15 mouse cellular contexts compared by ENCODE assay signal in the genomic region with DNA sequence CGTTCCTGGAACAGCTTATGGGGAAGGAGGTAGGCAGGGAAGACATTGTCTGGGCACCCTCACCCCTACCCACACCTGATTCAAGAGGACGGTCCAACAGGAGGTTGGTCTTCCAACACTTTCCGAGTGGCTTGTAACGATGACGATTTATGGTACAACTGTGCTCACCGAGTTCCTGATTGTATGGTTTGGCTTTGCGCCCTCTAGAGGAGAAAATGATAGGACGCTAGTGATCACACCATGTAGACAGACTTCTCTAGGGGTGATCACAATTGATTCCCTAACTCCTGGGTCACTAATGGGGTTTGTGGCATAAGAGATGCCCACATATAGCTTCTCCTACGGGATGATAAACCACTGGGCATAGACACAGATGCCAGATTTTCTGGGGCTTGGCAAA. TPM values are rescaled to one million over a fixed set of nuclear protein-coding genes. Genes with fewer than 3 reads are reported as not detected.
DNase-seq lines count a peak whose midpoint lies in the region; ATAC-seq and TF ChIP-seq lines count a peak whose summit lies in the region.
"Had no signal": no experiment of that assay in that cellular context is flagged by ENCODE, and none has a peak within 500 bp of the region (broad histone marks: within the 10 kb centered on the region; RNA-seq: fewer than 3 reads in every experiment).

No protein-coding gene starts in this region.

- WGBS in lung, embryonic 14.5 days = 68% methylated on average over 9 of the region's 9 CpGs

- no peaks in the 10 kb centered on the region for H3K36me3 ChIP-seq in lung, embryonic 14.5 days (ENCODE audit: insufficient read depth)
- no peaks in the 10 kb centered on the region for H3K36me3 ChIP-seq in MEL (ENCODE audit: control insufficient read depth in 1 of 2, insufficient read depth in 2 of 2, low read length in 2 of 2)
- H3K36me3 ChIP-seq: limb, embryonic 12.5 days had no signal

- ATAC-seq in CD4-positive, CD25-positive, alpha-beta regulatory T cell, adult 4 months = no peak
- no peak for ATAC-seq in lung, embryonic 14.5 days (ENCODE audit: insufficient read depth)
- ATAC-seq: forebrain, postnatal 0 days had no signal

- no peak for TF ChIP-seq EP300 in MEL (IDR thresholded peaks at IDR 0.05; ENCODE audit: low read depth in 1 of 2, low read length in 2 of 2)

- peak; percentile 53 for TF ChIP-seq CTCF in lung, embryonic 14.5 days (IDR thresholded peaks at IDR 0.05; ENCODE audit: low read depth)
- peak; percentile 21 to 55 (median 43); a peak in 5 of 6 replicates for TF ChIP-seq CTCF in MEL (IDR thresholded peaks at IDR 0.05 in 2 of 3, conservative IDR thresholded peaks at IDR 0.05 in 1 of 3; ENCODE audit: control insufficient read depth in 1 of 3, insufficient read depth in 1 of 3, low read depth in 2 of 3, low read length in 3 of 3, poor library complexity in 1 of 3, severe bottlenecking in 1 of 3)

- H3K4me3 ChIP-seq in lung, embryonic 14.5 days (ENCODE audit: low read depth, low read length) = no peak overlapping the region
- no peak overlapping the region for H3K4me3 ChIP-seq in MEL (ENCODE audit: control insufficient read depth in 1 of 2, insufficient read depth in 1 of 2, low read depth in 2 of 2, low read length in 2 of 2)
- H3K4me3 ChIP-seq: limb, embryonic 12.5 days had no signal

- no peak overlapping the region for H3K27ac ChIP-seq in lung, embryonic 14.5 days (ENCODE audit: low read depth)
- H3K27ac ChIP-seq in MEL (ENCODE audit: control insufficient read depth, low read depth, low read length) = no peak overlapping the region
- H3K27ac ChIP-seq: limb, embryonic 12.5 days had no signal

- no peak overlapping the region for H3K9ac ChIP-seq in lung, embryonic 14.5 days
- no peak overlapping the region for H3K9ac ChIP-seq in MEL (ENCODE audit: control insufficient read depth, low read depth, low read length, poor library complexity, severe bottlenecking)
- H3K9ac ChIP-seq: forebrain, postnatal 0 days; limb, embryonic 12.5 days had no signal

- TF ChIP-seq RAD21 in MEL (IDR thresholded peaks at IDR 0.05; ENCODE audit: low read depth, low read length) = no peak

- H3K27me3 ChIP-seq in lung, embryonic 14.5 days (ENCODE audit: insufficient read depth, low read length) = no peaks in the 10 kb centered on the region
- H3K27me3 ChIP-seq in MEL (ENCODE audit: control insufficient read depth in 1 of 2, insufficient read depth in 2 of 2, low read length in 2 of 2) = no peaks in the 10 kb centered on the region; a peak in 2 of 4 replicates
- H3K27me3 ChIP-seq: limb, embryonic 12.5 days had no signal

- TF ChIP-seq POLR2A in MEL (IDR thresholded peaks at IDR 0.05; ENCODE audit: control insufficient read depth in 1 of 2, insufficient read depth in 1 of 2, low read depth in 1 of 2, low read length in 2 of 2, poor library complexity in 1 of 2) = no peak

- DNase-seq in CD4-positive, CD25-positive, alpha-beta regulatory T cell, adult 2 months (ENCODE audit: low read depth, low spot score) = peak; percentile 17
- DNase-seq in lung, embryonic 14.5 days = peak; percentile 40
- no peak for DNase-seq in lung, postnatal 14 days
- DNase-seq in MEL (ENCODE audit: low read depth, low spot score) = peak; percentile 34
- peak; percentile 31 for DNase-seq in induced T-regulatory cell, adult 2 months (ENCODE audit: low read depth)
- DNase-seq in spleen, postnatal 4 days (ENCODE audit: low spot score in 2 of 2) = no peak
- no peak for DNase-seq in ovary, postnatal 36 days (ENCODE audit: low spot score)
- DNase-seq: cerebellum, adult 8-10 months; forebrain, postnatal 0 days; kidney, adult 11 months; thymus, adult 2 months had no signal

- no peak overlapping the region for H3K4me2 ChIP-seq in lung, embryonic 14.5 days
- H3K4me2 ChIP-seq: limb, embryonic 12.5 days had no signal

- H3K79me2 ChIP-seq in MEL (ENCODE audit: control insufficient read depth, insufficient read depth, low read length, poor library complexity) = no peaks in the 10 kb centered on the region

- H3K4me1 ChIP-seq in lung, embryonic 14.5 days (ENCODE audit: insufficient read depth) = no peaks in the 10 kb centered on the region
- H3K4me1 ChIP-seq in MEL (ENCODE audit: control insufficient read depth in 1 of 2, insufficient read depth in 2 of 2, low read length in 2 of 2) = no peaks in the 10 kb centered on the region
- H3K4me1 ChIP-seq: limb, embryonic 12.5 days had no signal

- H3K9me3 ChIP-seq in lung, embryonic 14.5 days (ENCODE audit: low read depth, low read length) = no peaks in the 10 kb centered on the region
- no peaks in the 10 kb centered on the region for H3K9me3 ChIP-seq in MEL (replicated peaks; ENCODE audit: insufficient read depth, low read length)
- H3K9me3 ChIP-seq: limb, embryonic 12.5 days had no signal

TF ChIP-seq in MEL, 35 proteins besides CTCF, POLR2A, EP300 and RAD21:
- no peak for TF ChIP-seq POLR2AphosphoS2 (IDR thresholded peaks at IDR 0.05; ENCODE audit: low read length)
- TF ChIP-seq CHD2 (IDR thresholded peaks at IDR 0.05; ENCODE audit: low read length) = no peak
- TF ChIP-seq UBTF (IDR thresholded peaks at IDR 0.05; ENCODE audit: borderline replicate concordance, insufficient read depth, low read depth, low read length) = no peak
- no peak for TF ChIP-seq SMC3 (IDR thresholded peaks at IDR 0.05; ENCODE audit: low read depth, low read length)
- TF ChIP-seq GATA1 (IDR thresholded peaks at IDR 0.05; ENCODE audit: low read depth, low read length) = no peak
- no peak for TF ChIP-seq JUND (IDR thresholded peaks at IDR 0.05; ENCODE audit: low read depth, low read length)
- TF ChIP-seq USF2 (IDR thresholded peaks at IDR 0.05; ENCODE audit: borderline replicate concordance in 1 of 2, insufficient read depth in 1 of 2, low read depth in 1 of 2, low read length in 2 of 2) = no peak
- TF ChIP-seq RCOR1 (IDR thresholded peaks at IDR 0.05; ENCODE audit: low read depth, low read length) = no peak
- no peak for TF ChIP-seq BHLHE40 (IDR thresholded peaks at IDR 0.05; ENCODE audit: borderline replicate concordance, low read depth, low read length)
- no peak for TF ChIP-seq MYB (IDR thresholded peaks at IDR 0.05; ENCODE audit: low read depth, low read length)
- TF ChIP-seq MYC (IDR thresholded peaks at IDR 0.05; ENCODE audit: low read depth, low read length) = no peak

RNA-seq across cellular contexts. Expression of a gene that starts 3.3 kb away (rescaled TPM):
- polyA plus RNA-seq in CD4-positive, CD25-positive, alpha-beta regulatory T cell, adult 4 months (2017; shearing (Covaris generic)) = not detected
- not detected in 2 replicates for polyA plus RNA-seq in lung, embryonic 14.5 days (2014; fragmentation: Nextera tagmentation; extraction: Ambion mirVana)
- total RNA-seq in MEL (2012; rRNA removed) = not detected in 2 replicates
- not detected for polyA plus RNA-seq in MEL (2012; ENCODE audit: insufficient read depth in 1 of 2, insufficient read length in 2 of 2, low read depth in 1 of 2, low replicate concordance in 2 of 2, missing spikeins in 1 of 2)
- total RNA-seq: forebrain, postnatal 0 days; heart, postnatal 25 days; layer of hippocampus, postnatal 10 days had no signal
- polyA plus RNA-seq: forebrain, postnatal 0 days; limb, embryonic 12.5 days; thymus, adult 2 months had no signal

RNA-seq across cellular contexts. Expression of a gene that starts 20.6 kb away (rescaled TPM):
- polyA plus RNA-seq in CD4-positive, CD25-positive, alpha-beta regulatory T cell, adult 4 months (2017; shearing (Covaris generic)) = not detected
- not detected in 2 replicates for polyA plus RNA-seq in lung, embryonic 14.5 days (2014; fragmentation: Nextera tagmentation; extraction: Ambion mirVana)
- total RNA-seq in MEL (2012; rRNA removed) = not detected in 2 replicates
- polyA plus RNA-seq in MEL (2012; ENCODE audit: insufficient read depth in 1 of 2, insufficient read length in 2 of 2, low read depth in 1 of 2, low replicate concordance in 2 of 2, missing spikeins in 1 of 2) = not detected
- total RNA-seq: forebrain, postnatal 0 days; heart, postnatal 25 days; layer of hippocampus, postnatal 10 days had no signal
- polyA plus RNA-seq: forebrain, postnatal 0 days; limb, embryonic 12.5 days; thymus, adult 2 months had no signal

RNA-seq across cellular contexts. Expression of a gene that starts 21.1 kb away (rescaled TPM):
- not detected for polyA plus RNA-seq in CD4-positive, CD25-positive, alpha-beta regulatory T cell, adult 4 months (2017; shearing (Covaris generic))
- not detected in 2 replicates for polyA plus RNA-seq in lung, embryonic 14.5 days (2014; fragmentation: Nextera tagmentation; extraction: Ambion mirVana)
- not detected in 2 replicates for total RNA-seq in MEL (2012; rRNA removed)
- not detected for polyA plus RNA-seq in MEL (2012; ENCODE audit: insufficient read depth in 1 of 2, insufficient read length in 2 of 2, low read depth in 1 of 2, low replicate concordance in 2 of 2, missing spikeins in 1 of 2)
- total RNA-seq: forebrain, postnatal 0 days; heart, postnatal 25 days; layer of hippocampus, postnatal 10 days had no signal
- polyA plus RNA-seq: forebrain, postnatal 0 days; limb, embryonic 12.5 days; thymus, adult 2 months had no signal

RNA-seq across cellular contexts. Expression of a gene that starts 21.8 kb away (rescaled TPM):
- not detected for polyA plus RNA-seq in CD4-positive, CD25-positive, alpha-beta regulatory T cell, adult 4 months (2017; shearing (Covaris generic))
- polyA plus RNA-seq in lung, embryonic 14.5 days (2014; fragmentation: Nextera tagmentation; extraction: Ambion mirVana) = not detected in 2 replicates
- not detected in 2 replicates for total RNA-seq in MEL (2012; rRNA removed)
- not detected for polyA plus RNA-seq in MEL (2012; ENCODE audit: insufficient read depth in 1 of 2, insufficient read length in 2 of 2, low read depth in 1 of 2, low replicate concordance in 2 of 2, missing spikeins in 1 of 2)
- total RNA-seq: forebrain, postnatal 0 days; heart, postnatal 25 days; layer of hippocampus, postnatal 10 days had no signal
- polyA plus RNA-seq: forebrain, postnatal 0 days; limb, embryonic 12.5 days; thymus, adult 2 months had no signal

RNA-seq across cellular contexts. Expression of a gene that starts 21.9 kb away (rescaled TPM):
- not detected for polyA plus RNA-seq in CD4-positive, CD25-positive, alpha-beta regulatory T cell, adult 4 months (2017; shearing (Covaris generic))
- polyA plus RNA-seq in lung, embryonic 14.5 days (2014; fragmentation: Nextera tagmentation; extraction: Ambion mirVana) = not detected in 2 replicates
- not detected in 2 replicates for total RNA-seq in MEL (2012; rRNA removed)
- polyA plus RNA-seq in MEL (2012; ENCODE audit: insufficient read depth in 1 of 2, insufficient read length in 2 of 2, low read depth in 1 of 2, low replicate concordance in 2 of 2, missing spikeins in 1 of 2) = not detected
- total RNA-seq: forebrain, postnatal 0 days; heart, postnatal 25 days; layer of hippocampus, postnatal 10 days had no signal
- polyA plus RNA-seq: forebrain, postnatal 0 days; limb, embryonic 12.5 days; thymus, adult 2 months had no signal

Comparison
In these comparisons a context has a peak if more than half of its experiments do, and no peak if none do; other contexts are left out.
1. DNase-seq: peak in CD4-positive, CD25-positive, alpha-beta regulatory T cell, adult 2 months (single experiment), lung, embryonic 14.5 days (single experiment), MEL (single experiment) and induced T-regulatory cell, adult 2 months (single experiment); none in lung, postnatal 14 days (single experiment), spleen, postnatal 4 days (0 of 2) and ovary, postnatal 36 days (single experiment).